Mouse (Mus musculus): ENCODE measurements around the gene Galnt17. TPM values are rescaled to one million over a fixed set of nuclear protein-coding genes. Genes with fewer than 3 reads are reported as not detected.

Galnt17 gene
- polyA plus RNA-seq (2021): 5.1 TPM

DNA sequence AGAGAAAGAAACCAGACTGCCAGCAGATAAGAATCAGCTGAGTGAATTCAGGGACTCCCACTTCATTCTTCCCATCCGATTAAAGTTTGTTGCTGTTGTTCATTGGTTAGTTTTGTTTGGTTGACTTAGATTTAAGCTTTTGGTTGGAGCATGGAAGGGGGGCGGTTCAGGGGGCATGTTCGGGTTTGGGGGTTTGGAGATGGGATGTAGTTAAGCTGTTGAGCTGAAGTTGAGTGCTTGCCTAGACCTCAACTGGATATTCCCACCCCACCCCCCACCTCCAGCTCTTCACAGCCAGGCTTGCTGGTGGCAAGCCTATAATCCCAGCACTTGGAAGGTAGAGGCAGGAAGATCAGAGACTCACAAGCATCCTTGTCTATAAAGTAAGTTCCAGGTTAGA is at the start of gene Galnt17:
Galnt17 (minus strand) TSS at position 101 of the 400 bp plus-strand sequence.
- no peak for TF ChIP-seq CTCF (IDR thresholded peaks at IDR 0.05)
- ChIA-PET CTCF (interaction anchor here (0.7 to 1.0 kb wide), 2 partner anchors 11 to 300 kb away, joined by 3 read pairs; no protein-coding TSS in a partner anchor), POLR2A (interaction anchor here (0.6 kb wide), 1 partner anchor 80 kb away, joined by 4 read pairs; no protein-coding TSS in a partner anchor)
- no peaks in the 10 kb centered on the region for H3K27me3 ChIP-seq
- ATAC-seq: no peak
- in situ Hi-C loops (cut with MboI; ENCODE audit: low pct_unique_long_range_greater_than_20kb): no loop called here
- DNase-seq (ENCODE audit: low read depth, low spot score): no peak

DNA sequence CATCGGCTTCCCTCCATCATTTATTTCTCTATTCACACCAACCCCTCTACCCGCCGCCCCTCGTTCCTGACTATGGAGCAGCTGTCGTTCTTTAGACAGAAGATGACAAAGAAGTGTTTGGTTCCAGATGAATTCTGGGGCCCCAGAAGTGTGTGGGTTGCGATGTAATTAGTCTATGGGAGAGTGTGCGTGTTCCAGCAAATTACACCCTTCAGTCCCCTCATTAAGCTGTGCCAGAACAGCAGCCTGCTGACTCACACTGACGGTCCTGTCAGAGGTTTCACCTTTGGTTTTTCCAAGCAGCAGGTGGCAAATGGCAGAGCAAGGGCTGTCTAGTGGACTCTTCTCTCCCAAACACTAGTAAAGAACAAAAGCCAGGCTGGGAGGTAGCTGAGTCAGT is 26.2 kb upstream of the Galnt17 start:
- ATAC-seq (no peak), DNase-seq (ENCODE audit: low read depth, low spot score) (no peak)
- CTCF ChIA-PET: no interaction called here
- H3K27me3 ChIP-seq: no peaks in the 10 kb centered on the region
- POLR2A ChIA-PET: interaction anchor here (0.6 kb wide), 2 partner anchors 41 to 208 kb away, joined by 3 to 6 read pairs; no protein-coding TSS in a partner anchor
- TF ChIP-seq CTCF (IDR thresholded peaks at IDR 0.05): no peak
- in situ Hi-C loops (cut with MboI; ENCODE audit: low pct_unique_long_range_greater_than_20kb): no loop called here

DNA sequence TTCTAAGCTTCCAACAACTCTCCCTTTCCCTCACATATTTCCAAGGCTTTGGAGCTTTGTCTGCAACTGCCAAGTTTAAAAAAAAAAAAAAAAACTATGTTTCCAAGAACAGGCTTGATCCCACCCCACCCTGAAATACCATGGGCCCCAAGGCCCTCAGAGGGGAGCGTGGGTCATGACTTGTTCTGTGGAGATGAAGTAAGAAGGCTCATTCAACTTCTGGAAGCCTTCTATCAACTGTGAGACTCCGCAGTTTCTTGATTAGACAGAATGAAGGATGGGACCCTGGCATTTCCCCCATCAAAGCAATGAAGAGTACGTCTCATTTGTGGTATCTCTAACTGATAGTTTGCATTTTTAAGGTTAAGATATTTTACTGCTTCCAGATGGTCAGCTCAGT is 13.0 kb upstream of the Galnt17 start:
- in situ Hi-C loops (cut with MboI; ENCODE audit: low pct_unique_long_range_greater_than_20kb): no loop called here
- TF ChIP-seq CTCF (IDR thresholded peaks at IDR 0.05): no peak
- CTCF ChIA-PET: no interaction called here
- POLR2A ChIA-PET: no interaction called here
- ATAC-seq (no peak), DNase-seq (ENCODE audit: low read depth, low spot score) (no peak)
- peaks cover 2% of the 10 kb centered on the region for H3K27me3 ChIP-seq

DNA sequence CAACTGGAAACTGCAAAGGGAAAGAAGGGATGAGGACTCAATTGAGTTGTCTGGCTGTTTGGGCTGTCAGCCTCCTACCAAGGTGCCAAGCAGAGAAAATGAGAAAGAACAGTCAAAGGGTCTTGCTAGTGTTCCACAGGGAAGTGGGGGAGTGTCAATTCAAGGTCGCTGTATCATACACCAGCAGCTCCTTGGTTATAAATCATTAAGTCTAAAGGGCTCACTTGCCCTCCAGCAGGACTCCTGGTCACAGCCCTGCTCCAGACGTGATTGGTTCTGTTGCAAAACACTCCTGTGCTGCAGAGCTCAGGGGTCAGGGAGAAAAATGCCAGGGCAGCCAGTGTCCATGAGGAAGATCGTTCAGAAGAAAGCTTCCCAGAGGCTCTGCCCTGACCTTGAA is 11.3 kb upstream of the Galnt17 start:
- in situ Hi-C loops (cut with MboI; ENCODE audit: low pct_unique_long_range_greater_than_20kb): no loop called here
- no peak for TF ChIP-seq CTCF (IDR thresholded peaks at IDR 0.05)
- peaks cover 2% of the 10 kb centered on the region for H3K27me3 ChIP-seq
- CTCF ChIA-PET: interaction anchor here (0.6 kb wide), 1 partner anchor 11 kb away, joined by 3 read pairs; the partner anchor contains the start of gene Galnt17
- POLR2A ChIA-PET: no interaction called here
- peak; percentile 45 for ATAC-seq
- DNase-seq (ENCODE audit: low read depth, low spot score): no peak

DNA sequence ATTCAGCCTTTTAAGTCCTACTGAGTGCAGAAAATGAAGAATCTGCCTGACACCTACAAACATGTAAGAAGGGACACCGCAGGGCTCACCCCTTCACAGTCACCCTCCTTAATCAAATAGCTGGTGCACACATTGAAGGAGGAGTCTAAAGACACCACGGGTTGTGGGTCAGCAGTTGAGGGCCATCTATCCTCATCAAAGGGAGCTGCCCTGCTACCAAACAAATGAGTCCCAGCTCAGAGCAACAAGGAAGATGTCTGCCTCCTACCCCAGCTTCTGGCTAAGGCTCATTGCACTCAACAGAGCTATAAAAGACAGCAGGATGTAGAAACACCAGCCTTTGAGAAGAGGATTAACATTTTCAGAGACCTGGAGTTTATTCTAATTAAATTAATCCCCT is 10.8 kb upstream of the Galnt17 start:
- no peak for TF ChIP-seq CTCF (IDR thresholded peaks at IDR 0.05)
- in situ Hi-C loops (cut with MboI; ENCODE audit: low pct_unique_long_range_greater_than_20kb): no loop called here
- DNase-seq (ENCODE audit: low read depth, low spot score) (no peak), ATAC-seq (peak; percentile 34)
- H3K27me3 ChIP-seq: peaks cover 2% of the 10 kb centered on the region
- ChIA-PET CTCF (interaction anchor here (0.6 kb wide), 1 partner anchor 11 kb away, joined by 3 read pairs; the partner anchor contains the start of gene Galnt17), POLR2A (no interaction called here)

- CTCF ChIA-PET: no interaction called here
- DNase-seq (ENCODE audit: low read depth, low spot score): no peak
- POLR2A ChIA-PET: no interaction called here
- no peak for TF ChIP-seq CTCF (IDR thresholded peaks at IDR 0.05)
- H3K27me3 ChIP-seq: no peaks in the 10 kb centered on the region
- in situ Hi-C loops (cut with MboI; ENCODE audit: low pct_unique_long_range_greater_than_20kb): no loop called here
- no peak for ATAC-seq
These were observed 6.7 kb upstream of the Galnt17 start for GRCm38 (mm10) chr5:131315016-131315415.

DNA sequence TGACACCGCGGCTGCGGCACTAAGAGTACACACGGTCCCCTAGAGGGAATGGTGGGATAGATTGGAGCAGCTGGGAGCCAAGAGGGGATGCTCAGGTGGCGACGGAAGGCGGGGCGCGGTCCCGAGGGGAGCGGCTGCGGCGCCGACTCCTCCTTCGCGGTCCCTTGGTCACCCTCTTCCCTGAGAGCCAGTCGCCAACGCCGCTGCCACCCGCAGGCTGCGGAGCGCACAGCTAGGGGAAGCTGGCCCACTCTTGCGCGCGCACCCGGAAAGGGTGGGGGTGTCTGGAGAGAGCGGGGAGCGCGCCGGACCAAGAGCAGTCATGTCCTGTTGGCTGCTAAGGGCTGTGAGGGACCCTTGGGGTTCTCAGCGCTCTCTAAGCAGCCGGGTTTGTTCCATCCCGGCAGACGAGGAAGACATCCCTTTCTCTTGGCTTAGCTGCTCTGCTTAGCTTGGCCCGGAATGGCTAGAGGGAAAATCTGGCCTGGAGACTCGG is 593 bp downstream of the Galnt17 start:
- POLR2A ChIA-PET: interaction anchor here (0.6 kb wide), 1 partner anchor 79 kb away, joined by 4 read pairs; no protein-coding TSS in a partner anchor
- CTCF ChIA-PET: interaction anchor here (1.0 kb wide), 1 partner anchor 299 kb away, joined by 3 read pairs; no protein-coding TSS in a partner anchor
- H3K27me3 ChIP-seq: no peaks in the 10 kb centered on the region
- in situ Hi-C loops (cut with MboI; ENCODE audit: low pct_unique_long_range_greater_than_20kb): no loop called here
- ATAC-seq (peak; percentile 87), DNase-seq (ENCODE audit: low read depth, low spot score) (no peak)
- TF ChIP-seq CTCF (IDR thresholded peaks at IDR 0.05): no peak

DNA sequence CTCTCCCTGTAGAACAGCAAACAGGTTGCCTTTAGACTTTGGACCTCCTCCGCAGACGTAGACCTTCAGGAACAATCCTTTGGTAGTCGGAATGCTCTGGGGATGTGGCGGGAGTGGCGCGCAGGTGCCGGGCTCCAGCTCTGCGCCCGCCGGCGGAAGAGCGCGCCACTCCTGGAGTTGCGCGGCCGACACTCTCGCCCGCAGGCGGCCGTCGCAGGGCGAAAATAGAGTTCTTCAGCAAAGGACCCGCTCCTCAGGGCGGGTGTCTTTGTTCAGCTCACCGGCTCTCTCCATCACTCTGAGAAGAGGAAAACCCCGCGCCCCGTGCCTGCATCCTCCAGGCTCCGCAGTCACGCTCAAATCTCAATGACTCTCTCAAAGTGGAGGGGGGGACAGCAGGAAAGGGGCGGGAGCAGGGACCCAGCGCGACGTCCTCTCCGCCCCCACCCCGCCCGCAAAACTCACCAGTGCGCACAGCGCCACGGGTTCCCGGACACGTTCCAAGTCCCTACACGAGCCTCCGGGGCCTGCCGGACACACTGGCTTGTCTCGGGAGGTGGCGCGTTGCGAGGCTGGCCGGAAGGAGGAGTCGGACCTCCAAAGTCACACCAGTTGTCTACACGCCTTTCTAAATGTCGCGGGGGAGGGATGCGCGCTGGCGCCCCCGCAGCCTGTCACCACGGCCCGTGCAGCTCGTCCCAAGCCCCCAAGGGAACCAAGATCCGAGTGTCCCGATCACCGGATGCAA is 1.2 kb downstream of the Galnt17 start:
- CTCF ChIA-PET: interaction anchor here (1.0 kb wide), 1 partner anchor 299 kb away, joined by 3 read pairs; no protein-coding TSS in a partner anchor
- in situ Hi-C loops (cut with MboI; ENCODE audit: low pct_unique_long_range_greater_than_20kb): no loop called here
- TF ChIP-seq CTCF (IDR thresholded peaks at IDR 0.05): no peak
- POLR2A ChIA-PET: no interaction called here
- ATAC-seq (peak; percentile 56), DNase-seq (ENCODE audit: low read depth, low spot score) (no peak)
- H3K27me3 ChIP-seq: no peaks in the 10 kb centered on the region

DNA sequence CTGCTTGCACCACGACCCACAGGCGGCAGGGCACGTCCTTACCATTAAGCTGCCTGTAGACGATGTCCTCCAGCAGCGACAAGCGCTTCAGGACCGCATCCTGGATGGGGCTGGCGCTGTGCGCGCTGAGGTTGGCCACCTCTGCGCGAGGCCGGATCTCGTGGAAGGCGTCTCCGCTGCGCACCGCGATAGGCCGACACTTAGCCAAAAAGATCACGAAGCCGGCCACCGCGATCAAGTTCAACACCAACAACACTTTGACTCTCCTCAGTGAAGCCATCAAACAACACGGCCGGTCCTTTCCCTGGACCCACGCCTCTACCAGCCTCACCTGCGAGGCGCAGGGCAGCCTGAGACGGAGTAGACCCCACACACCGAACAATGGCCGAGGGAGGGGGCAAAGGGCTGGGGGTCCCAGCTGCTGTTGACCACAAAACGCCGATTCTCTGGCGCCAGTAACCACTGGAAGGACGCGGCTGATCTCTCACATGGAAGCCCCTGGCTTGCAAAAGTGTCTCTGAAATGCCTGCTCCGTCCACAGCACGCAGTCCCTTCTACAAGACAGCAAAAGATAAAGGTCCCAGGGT is 1.9 kb downstream of the Galnt17 start:
- no peak for DNase-seq (ENCODE audit: low read depth, low spot score)
- ChIA-PET POLR2A (no interaction called here), CTCF (no interaction called here)
- ATAC-seq: no peak
- no peaks in the 10 kb centered on the region for H3K27me3 ChIP-seq
- in situ Hi-C loops (cut with MboI; ENCODE audit: low pct_unique_long_range_greater_than_20kb): no loop called here
- TF ChIP-seq CTCF (IDR thresholded peaks at IDR 0.05): no peak

GRCm38 (mm10) chr5:131305223-131305622 is 3.1 kb downstream of the Galnt17 start:
- ATAC-seq (no peak), DNase-seq (ENCODE audit: low read depth, low spot score) (no peak)
- TF ChIP-seq CTCF (IDR thresholded peaks at IDR 0.05): no peak
- H3K27me3 ChIP-seq: no peaks in the 10 kb centered on the region
- CTCF ChIA-PET: interaction anchor here (1.0 to 1.2 kb wide), 2 partner anchors 9 to 297 kb away, joined by 3 to 5 read pairs; no protein-coding TSS in a partner anchor
- POLR2A ChIA-PET: interaction anchor here (0.7 kb wide), 1 partner anchor 390 kb away, joined by 4 read pairs; no protein-coding TSS in a partner anchor
- in situ Hi-C loops (cut with MboI; ENCODE audit: low pct_unique_long_range_greater_than_20kb): no loop called here

- in situ Hi-C loops (cut with MboI; ENCODE audit: low pct_unique_long_range_greater_than_20kb): no loop called here
- POLR2A ChIA-PET: no interaction called here
- CTCF ChIA-PET: interaction anchor here (2.6 kb wide), 1 partner anchor 11 kb away, joined by 7 read pairs; no protein-coding TSS in a partner anchor
- no peak for ATAC-seq
- no peaks in the 10 kb centered on the region for H3K27me3 ChIP-seq
- no peak for DNase-seq (ENCODE audit: low read depth, low spot score)
- TF ChIP-seq CTCF (IDR thresholded peaks at IDR 0.05): no peak
These were observed 6.8 kb downstream of the Galnt17 start for GRCm38 (mm10) chr5:131301526-131301925.
